Mouse (Mus musculus): Measurements from ENCODE around the gene Ccin. TPM values are rescaled to one million over a fixed set of nuclear protein-coding genes. Genes with fewer than 3 reads are reported as not detected.

Gene Ccin
- total and polyA plus RNA-seq, 2 experiments from 2014 or later = 0.49 TPM; not detected in 1

DNA sequence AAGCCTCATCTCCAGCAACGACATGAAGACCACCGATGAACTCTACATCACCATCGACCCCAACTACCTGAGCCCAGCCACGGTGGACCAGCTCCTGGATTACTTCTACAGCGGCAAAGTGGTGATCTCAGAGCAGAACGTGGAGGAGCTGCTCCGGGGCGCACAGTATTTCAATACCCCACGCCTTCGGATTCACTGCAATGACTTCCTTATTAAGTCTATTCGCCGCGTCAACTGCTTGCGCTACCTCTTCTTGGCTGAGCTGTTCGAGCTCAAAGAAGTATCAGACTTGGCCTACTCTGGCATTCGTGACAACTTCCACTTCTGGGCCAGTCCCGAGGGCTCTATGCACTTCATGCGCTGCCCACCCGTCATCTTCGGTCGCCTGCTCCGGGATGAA is 473 bp downstream of the Ccin start:
- Histone ChIP-seq H3K4me1 (ENCODE audit: insufficient read depth, low read length) (no peaks in the 10 kb centered on the region), H3K27ac (ENCODE audit: low read depth, low read length) (no peak overlapping the region), H3K9me3 (ENCODE audit: low read length) (no peaks in the 10 kb centered on the region), H3K4me3 (ENCODE audit: low read depth, low read length) (no peak overlapping the region), H3K36me3 (ENCODE audit: insufficient read depth, low read length) (no peaks in the 10 kb centered on the region), H3K27me3 (ENCODE audit: insufficient read depth, low read length) (no peaks in the 10 kb centered on the region), H3K9ac (replicated peaks; ENCODE audit: low read length, poor library complexity, severe bottlenecking) (no peak overlapping the region), H3K4me2 (ENCODE audit: low read depth, low read length, poor library complexity, severe bottlenecking) (no peak overlapping the region)
- ATAC-seq (ENCODE audit: low FRiP score) (no peak), DNase-seq (ENCODE audit: low spot score) (no peak)
- WGBS = 95% methylated on average over 22 of the region's 22 CpGs
- TF ChIP-seq CTCF (IDR thresholded peaks at IDR 0.05) = no peak

GRCm38 (mm10) chr4:43984326-43984725 is 1.0 kb downstream of the Ccin start:
- 95% methylated on average over 19 of the region's 19 CpGs for WGBS

GRCm38 (mm10) chr4:43988976-43989375 is 5.7 kb downstream of the Ccin start:
- ATAC-seq (ENCODE audit: low FRiP score) = no peak
- Histone ChIP-seq H3K27ac (ENCODE audit: low read depth, low read length) (no peak overlapping the region), H3K4me1 (ENCODE audit: insufficient read depth, low read length) (no peaks in the 10 kb centered on the region), H3K9me3 (ENCODE audit: low read length) (no peaks in the 10 kb centered on the region), H3K27me3 (ENCODE audit: insufficient read depth, low read length) (no peaks in the 10 kb centered on the region), H3K4me3 (ENCODE audit: low read depth, low read length) (no peak overlapping the region), H3K4me2 (ENCODE audit: low read depth, low read length, poor library complexity, severe bottlenecking) (no peak overlapping the region), H3K9ac (replicated peaks; ENCODE audit: low read length, poor library complexity, severe bottlenecking) (no peak overlapping the region), H3K36me3 (ENCODE audit: insufficient read depth, low read length) (no peaks in the 10 kb centered on the region)
- TF ChIP-seq CTCF (IDR thresholded peaks at IDR 0.05) = no peak
- 88% methylated on average over 3 of the region's 3 CpGs for WGBS
- DNase-seq (ENCODE audit: low spot score) = no peak

More at GRCm38 (mm10) chr4:43984326-43984725, 1.0 kb downstream of the Ccin start:
- Histone ChIP-seq H3K4me2 (ENCODE audit: low read depth, low read length, poor library complexity, severe bottlenecking) (no peak overlapping the region), H3K9me3 (ENCODE audit: low read length) (no peaks in the 10 kb centered on the region), H3K36me3 (ENCODE audit: insufficient read depth, low read length) (no peaks in the 10 kb centered on the region), H3K4me1 (ENCODE audit: insufficient read depth, low read length) (no peaks in the 10 kb centered on the region), H3K27ac (ENCODE audit: low read depth, low read length) (no peak overlapping the region), H3K4me3 (ENCODE audit: low read depth, low read length) (no peak overlapping the region), H3K9ac (replicated peaks; ENCODE audit: low read length, poor library complexity, severe bottlenecking) (no peak overlapping the region), H3K27me3 (ENCODE audit: insufficient read depth, low read length) (no peaks in the 10 kb centered on the region)
- TF ChIP-seq CTCF (IDR thresholded peaks at IDR 0.05) = no peak
- no peak for ATAC-seq (ENCODE audit: low FRiP score)
- DNase-seq (ENCODE audit: low spot score) = no peak

GRCm38 (mm10) chr4:43993072-43993471 is 9.8 kb downstream of the Ccin start:
- H3K9ac ChIP-seq (replicated peaks; ENCODE audit: low read length, poor library complexity, severe bottlenecking) = no peak overlapping the region
- H3K36me3 ChIP-seq (ENCODE audit: insufficient read depth, low read length) = no peaks in the 10 kb centered on the region
- H3K9me3 ChIP-seq (ENCODE audit: low read length) = no peaks in the 10 kb centered on the region
- H3K27ac ChIP-seq (ENCODE audit: low read depth, low read length) = no peak overlapping the region
- H3K4me3 ChIP-seq (ENCODE audit: low read depth, low read length) = no peak overlapping the region
- no peaks in the 10 kb centered on the region for H3K27me3 ChIP-seq (ENCODE audit: insufficient read depth, low read length)
- no peak for TF ChIP-seq CTCF (IDR thresholded peaks at IDR 0.05)
- ATAC-seq (ENCODE audit: low FRiP score) = no peak
- no peak for DNase-seq (ENCODE audit: low spot score)
- H3K4me1 ChIP-seq (ENCODE audit: insufficient read depth, low read length) = no peaks in the 10 kb centered on the region
- 92% methylated on average over 11 of the region's 11 CpGs for WGBS
- H3K4me2 ChIP-seq (ENCODE audit: low read depth, low read length, poor library complexity, severe bottlenecking) = no peak overlapping the region

DNA sequence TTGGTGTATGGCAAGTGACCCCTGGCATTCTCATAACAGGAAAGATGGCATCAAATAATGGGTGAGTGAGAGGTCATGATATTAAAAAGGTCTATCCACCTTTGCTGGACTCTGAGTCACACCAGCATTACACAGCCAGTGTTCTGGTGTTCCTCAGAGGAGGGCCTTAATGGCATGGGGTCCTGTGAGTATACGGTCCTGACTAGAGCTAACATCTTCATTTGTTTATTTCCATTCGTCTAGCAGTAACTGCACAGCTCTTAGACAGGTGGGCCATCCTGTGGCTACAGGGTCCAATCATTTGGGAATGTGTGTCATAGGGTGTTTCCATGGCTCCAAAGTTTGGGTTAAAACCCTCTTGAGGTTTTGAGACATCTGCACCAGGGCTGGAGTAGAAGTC is 11.1 kb downstream of the Ccin start:
- Histone ChIP-seq H3K4me2 (ENCODE audit: low read depth, low read length, poor library complexity, severe bottlenecking) (no peak overlapping the region), H3K27me3 (ENCODE audit: insufficient read depth, low read length) (no peaks in the 10 kb centered on the region), H3K36me3 (ENCODE audit: insufficient read depth, low read length) (no peaks in the 10 kb centered on the region), H3K27ac (ENCODE audit: low read depth, low read length) (no peak overlapping the region), H3K4me1 (ENCODE audit: insufficient read depth, low read length) (no peaks in the 10 kb centered on the region), H3K4me3 (ENCODE audit: low read depth, low read length) (no peak overlapping the region), H3K9ac (replicated peaks; ENCODE audit: low read length, poor library complexity, severe bottlenecking) (no peak overlapping the region), H3K9me3 (ENCODE audit: low read length) (no peaks in the 10 kb centered on the region)
- ATAC-seq (ENCODE audit: low FRiP score) (no peak), DNase-seq (ENCODE audit: low spot score) (no peak)
- TF ChIP-seq CTCF (IDR thresholded peaks at IDR 0.05) = no peak
- WGBS = 78% methylated on average over 2 of the region's 2 CpGs

DNA sequence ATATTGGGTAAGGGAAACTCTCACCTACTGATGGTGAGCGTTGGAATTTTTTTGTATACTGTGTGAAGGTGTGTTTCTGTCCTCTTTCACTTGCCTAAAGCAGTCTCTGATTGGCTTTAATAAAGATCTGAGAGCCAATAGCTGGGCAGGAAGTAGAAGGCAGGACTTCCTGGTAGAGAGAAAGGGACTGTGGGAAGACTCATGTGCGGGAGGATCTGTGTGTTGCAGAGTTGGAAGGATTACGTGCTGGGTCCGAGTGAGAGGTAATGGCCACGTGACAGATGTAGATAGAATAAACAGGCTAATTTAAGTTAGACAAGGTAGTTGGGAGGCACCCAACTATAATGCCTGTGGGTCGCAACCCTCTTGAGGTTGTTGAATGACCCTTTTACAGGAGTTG is 20.3 kb downstream of the Ccin start:
- Histone ChIP-seq H3K4me2 (ENCODE audit: low read depth, low read length, poor library complexity, severe bottlenecking) (no peak overlapping the region), H3K27ac (ENCODE audit: low read depth, low read length) (no peak overlapping the region), H3K9me3 (ENCODE audit: low read length) (no peaks in the 10 kb centered on the region), H3K4me3 (ENCODE audit: low read depth, low read length) (no peak overlapping the region), H3K27me3 (ENCODE audit: insufficient read depth, low read length) (peaks cover 5% of the 10 kb centered on the region; the same call in 1 of the 2 replicates), H3K4me1 (ENCODE audit: insufficient read depth, low read length) (no peaks in the 10 kb centered on the region), H3K9ac (replicated peaks; ENCODE audit: low read length, poor library complexity, severe bottlenecking) (no peak overlapping the region), H3K36me3 (ENCODE audit: insufficient read depth, low read length) (no peaks in the 10 kb centered on the region)
- 83% methylated on average over 6 of the region's 6 CpGs for WGBS
- ATAC-seq (ENCODE audit: low FRiP score) (no peak), DNase-seq (ENCODE audit: low spot score) (no peak)
- no peak for TF ChIP-seq CTCF (IDR thresholded peaks at IDR 0.05)
